Mouse (Mus musculus) hindbrain, embryonic 15.5 days (tissue): ENCODE data around the gene Ciita. TPM values are rescaled to one million over a fixed set of nuclear protein-coding genes. Genes with fewer than 3 reads are reported as not detected.
A peak's percentile ranks its signal among the peaks of the same experiment; 100 is the strongest.

Experiments
- ATAC-seq: fragments of 200-750 bp; cut with Nextera tagmentation; 2 replicates; pipeline ENCODE4 v1.8.0; 2017; ENCODE audit warnings: low read depth, moderate number of reproducible peaks, moderate TSS enrichment; ENCODE audit not compliant: low FRiP score
- H3K27ac ChIP-seq: fragments of 300-500 bp; sonication (generic); replicated peaks from 2 replicates; pipeline ENCODE4 v1.5.1; 2015; ENCODE audit warnings: mild to moderate bottlenecking, inconsistent platforms
- H3K27me3 ChIP-seq: fragments of 300-500 bp; sonication (generic); 2 replicates; pipeline ENCODE4 v1.6.1; 2015; ENCODE audit warnings: control low read depth, inconsistent platforms
- H3K36me3 ChIP-seq: fragments of 300-500 bp; sonication (generic); 2 replicates; pipeline ENCODE4 v1.6.1; 2015; ENCODE audit warnings: control low read depth, inconsistent platforms
- H3K4me1 ChIP-seq: fragments of 300-500 bp; sonication (generic); replicated peaks from 2 replicates; pipeline ENCODE4 v1.6.1; 2015; ENCODE audit warnings: control low read depth, inconsistent platforms
- H3K4me2 ChIP-seq: fragments of 300-500 bp; sonication (generic); 2 replicates; pipeline ENCODE4 v1.6.1; 2015; ENCODE audit warnings: moderate library complexity, mild to moderate bottlenecking, inconsistent platforms
- H3K4me3 ChIP-seq: fragments of 300-500 bp; sonication (generic); 2 replicates; pipeline ENCODE4 v1.5.1; 2015; ENCODE audit warnings: mild to moderate bottlenecking, inconsistent platforms
- H3K9ac ChIP-seq: fragments of 300-500 bp; sonication (generic); 2 replicates; pipeline ENCODE4 v1.6.1; 2015; ENCODE audit warnings: inconsistent platforms
- H3K9me3 ChIP-seq: fragments of 300-500 bp; sonication (generic); 2 replicates; pipeline ENCODE4 v1.6.1; 2016; ENCODE audit warnings: control low read depth, inconsistent platforms
- WGBS: fragments of 180-500 bp; shearing (Covaris S2); methylation state at CpG from one replicate; pipeline ENCODE4 v1.1.7; 2015; 5-methylcytosine and 5-hydroxymethylcytosine counted together
- polyA plus RNA-seq: library from polyadenylated mRNA; unstranded; fragments of >200 nt; fragmentation: Nextera tagmentation; extraction: Ambion mirVana; gene quantifications from 2 replicates; pipeline ENCODE4 v1.2.1, GENCODE M21; 2015

Gene Ciita
- polyA plus RNA-seq, 1 experiment from 2014 or later: 0.52 TPM

GRCm38 (mm10) chr16:10542266-10542665 lies 62.4 kb downstream of the Ciita start:
- ATAC-seq: peak; percentile 3; the same call in 1 of the 2 replicates
- 3% methylated on average over 22 of the region's 22 CpGs for WGBS
- Histone ChIP-seq H3K36me3 (no peaks in the 10 kb centered on the region), H3K4me2 (peak overlapping the region; percentile 79), H3K9ac (peak overlapping the region; percentile 84), H3K9me3 (no peaks in the 10 kb centered on the region), H3K4me1 (peaks cover 65% of the 10 kb centered on the region), H3K27me3 (no peaks in the 10 kb centered on the region), H3K27ac (peak overlapping the region; percentile 79), H3K4me3 (peak overlapping the region; percentile 74)

GRCm38 (mm10) chr16:10542698-10543365 lies 63.0 kb downstream of the Ciita start, which contains the start of gene Dexi:
Gene Dexi (minus strand): TSS chr16:10543054.
- peak within 1 kb of the TSS; percentile 74 for H3K4me3 ChIP-seq
- no peaks in the 10 kb centered on the region for H3K36me3 ChIP-seq
- H3K27ac ChIP-seq: peak within 1 kb of the TSS; percentile 79
- H3K9me3 ChIP-seq: no peaks in the 10 kb centered on the region
- peak within 1 kb of the TSS; percentile 79 for H3K4me2 ChIP-seq
- under 1% methylated on average over 46 of the region's 61 CpGs for WGBS
- H3K27me3 ChIP-seq: no peaks in the 10 kb centered on the region
- H3K9ac ChIP-seq: peak within 1 kb of the TSS; percentile 84
- peak; percentile 95 for ATAC-seq
- H3K4me1 ChIP-seq: peaks cover 71% of the 10 kb centered on the region

GRCm38 (mm10) chr16:10544995-10545622 lies 65.2 kb downstream of the Ciita start, which contains the start of gene Clec16a:
Gene Clec16a (plus strand): TSS chr16:10545339.
- Histone ChIP-seq H3K27me3 (no peaks in the 10 kb centered on the region), H3K9ac (peak within 1 kb of the TSS; percentile 83), H3K27ac (peak within 1 kb of the TSS; percentile 43), H3K9me3 (no peaks in the 10 kb centered on the region), H3K36me3 (no peaks in the 10 kb centered on the region), H3K4me3 (peak within 1 kb of the TSS; percentile 86), H3K4me2 (peak within 1 kb of the TSS; percentile 76), H3K4me1 (peaks cover 51% of the 10 kb centered on the region)
- peak; percentile 93 for ATAC-seq
- under 1% methylated on average over 58 of the region's 58 CpGs for WGBS

- no peak for ATAC-seq
- Histone ChIP-seq H3K9ac (0 out of 2 replicates have a peak overlapping the region, but pooled peaks have one; percentile 0), H3K36me3 (no peaks in the 10 kb centered on the region), H3K4me2 (peak overlapping the region; percentile 18), H3K27me3 (no peaks in the 10 kb centered on the region), H3K4me3 (no peak overlapping the region), H3K9me3 (no peaks in the 10 kb centered on the region), H3K4me1 (peaks cover 33% of the 10 kb centered on the region), H3K27ac (no peak overlapping the region)
- WGBS: 73% methylated on average over 3 of the region's 3 CpGs
These were observed 67.0 kb downstream of the Ciita start for GRCm38 (mm10) chr16:10546865-10547264.

GRCm38 (mm10) chr16:10548938-10549337 lies 69.1 kb downstream of the Ciita start:
- no peak overlapping the region for H3K27ac ChIP-seq
- H3K4me3 ChIP-seq: no peak overlapping the region
- no peak overlapping the region for H3K9ac ChIP-seq
- H3K9me3 ChIP-seq: no peaks in the 10 kb centered on the region
- peaks cover 25% of the 10 kb centered on the region for H3K4me1 ChIP-seq
- WGBS: 70% methylated on average over 3 of the region's 3 CpGs
- H3K36me3 ChIP-seq: no peaks in the 10 kb centered on the region
- H3K4me2 ChIP-seq: no peak overlapping the region
- H3K27me3 ChIP-seq: no peaks in the 10 kb centered on the region
- ATAC-seq: no peak

- Histone ChIP-seq H3K4me2 (no peak overlapping the region), H3K9ac (no peak overlapping the region), H3K27ac (no peak overlapping the region), H3K4me1 (peaks cover 25% of the 10 kb centered on the region), H3K36me3 (no peaks in the 10 kb centered on the region), H3K9me3 (no peaks in the 10 kb centered on the region), H3K27me3 (no peaks in the 10 kb centered on the region), H3K4me3 (no peak overlapping the region)
- 93% methylated on average over 2 of the region's 2 CpGs for WGBS
- ATAC-seq: no peak
These were observed 69.7 kb downstream of the Ciita start for GRCm38 (mm10) chr16:10549600-10549999.

- no peak for ATAC-seq
- 89% methylated on average over 4 of the region's 4 CpGs for WGBS
These were observed 71.7 kb downstream of the Ciita start for GRCm38 (mm10) chr16:10551592-10551991.

GRCm38 (mm10) chr16:10553858-10554257 lies 74.0 kb downstream of the Ciita start:
- no peak overlapping the region for H3K4me2 ChIP-seq
- H3K4me3 ChIP-seq: no peak overlapping the region
- no peaks in the 10 kb centered on the region for H3K36me3 ChIP-seq
- H3K9me3 ChIP-seq: no peaks in the 10 kb centered on the region
- WGBS: 92% methylated on average over 2 of the region's 2 CpGs
- no peaks in the 10 kb centered on the region for H3K4me1 ChIP-seq
- ATAC-seq: no peak
- H3K27ac ChIP-seq: no peak overlapping the region
- no peak overlapping the region for H3K9ac ChIP-seq
- H3K27me3 ChIP-seq: no peaks in the 10 kb centered on the region

More at GRCm38 (mm10) chr16:10551592-10551991, 71.7 kb downstream of the Ciita start:
- Histone ChIP-seq H3K4me2 (no peak overlapping the region), H3K4me1 (peaks cover 15% of the 10 kb centered on the region), H3K9me3 (no peaks in the 10 kb centered on the region), H3K9ac (no peak overlapping the region), H3K36me3 (no peaks in the 10 kb centered on the region), H3K4me3 (no peak overlapping the region), H3K27ac (no peak overlapping the region), H3K27me3 (no peaks in the 10 kb centered on the region)

- no peaks in the 10 kb centered on the region for H3K9me3 ChIP-seq
- H3K27ac ChIP-seq: no peak overlapping the region
- 95% methylated on average over 8 of the region's 8 CpGs for WGBS
- H3K9ac ChIP-seq: no peak overlapping the region
- H3K27me3 ChIP-seq: no peaks in the 10 kb centered on the region
- no peak overlapping the region for H3K4me2 ChIP-seq
- ATAC-seq: no peak
- peaks cover 23% of the 10 kb centered on the region for H3K36me3 ChIP-seq
- no peak overlapping the region for H3K4me3 ChIP-seq
- no peaks in the 10 kb centered on the region for H3K4me1 ChIP-seq
These were observed 80.1 kb downstream of the Ciita start for GRCm38 (mm10) chr16:10559991-10560390.

GRCm38 (mm10) chr16:10565278-10565885 lies 85.5 kb downstream of the Ciita start:
- H3K4me3 ChIP-seq: no peak overlapping the region
- H3K4me2 ChIP-seq: no peak overlapping the region
- no peaks in the 10 kb centered on the region for H3K9me3 ChIP-seq
- peak; percentile 65; the same call in 1 of the 2 replicates for ATAC-seq
- no peaks in the 10 kb centered on the region for H3K27me3 ChIP-seq
- no peak overlapping the region for H3K9ac ChIP-seq
- no peak overlapping the region for H3K27ac ChIP-seq
- H3K4me1 ChIP-seq: no peaks in the 10 kb centered on the region
- 37% methylated on average over 4 of the region's 4 CpGs for WGBS
- peaks cover 44% of the 10 kb centered on the region for H3K36me3 ChIP-seq

- Histone ChIP-seq H3K4me3 (no peak overlapping the region), H3K4me2 (no peak overlapping the region), H3K27me3 (no peaks in the 10 kb centered on the region), H3K27ac (no peak overlapping the region), H3K9me3 (no peaks in the 10 kb centered on the region), H3K36me3 (peaks cover 41% of the 10 kb centered on the region), H3K9ac (no peak overlapping the region), H3K4me1 (no peaks in the 10 kb centered on the region)
- ATAC-seq: no peak
- 94% methylated on average over 4 of the region's 4 CpGs for WGBS
These were observed 87.3 kb downstream of the Ciita start for GRCm38 (mm10) chr16:10567153-10567552.

GRCm38 (mm10) chr16:10569809-10570395 lies 90.0 kb downstream of the Ciita start:
- WGBS: 87% methylated on average over 5 of the region's 5 CpGs

More at GRCm38 (mm10) chr16:10569809-10570395, 90.0 kb downstream of the Ciita start:
- no peak overlapping the region for H3K9ac ChIP-seq
- no peaks in the 10 kb centered on the region for H3K9me3 ChIP-seq
- ATAC-seq: no peak
- no peak overlapping the region for H3K27ac ChIP-seq
- H3K27me3 ChIP-seq: no peaks in the 10 kb centered on the region
- H3K36me3 ChIP-seq: peaks cover 54% of the 10 kb centered on the region
- no peak overlapping the region for H3K4me3 ChIP-seq
- H3K4me2 ChIP-seq: no peak overlapping the region
- no peaks in the 10 kb centered on the region for H3K4me1 ChIP-seq
